14 mouse cellular contexts compared by ENCODE assay signal in the genomic region with DNA sequence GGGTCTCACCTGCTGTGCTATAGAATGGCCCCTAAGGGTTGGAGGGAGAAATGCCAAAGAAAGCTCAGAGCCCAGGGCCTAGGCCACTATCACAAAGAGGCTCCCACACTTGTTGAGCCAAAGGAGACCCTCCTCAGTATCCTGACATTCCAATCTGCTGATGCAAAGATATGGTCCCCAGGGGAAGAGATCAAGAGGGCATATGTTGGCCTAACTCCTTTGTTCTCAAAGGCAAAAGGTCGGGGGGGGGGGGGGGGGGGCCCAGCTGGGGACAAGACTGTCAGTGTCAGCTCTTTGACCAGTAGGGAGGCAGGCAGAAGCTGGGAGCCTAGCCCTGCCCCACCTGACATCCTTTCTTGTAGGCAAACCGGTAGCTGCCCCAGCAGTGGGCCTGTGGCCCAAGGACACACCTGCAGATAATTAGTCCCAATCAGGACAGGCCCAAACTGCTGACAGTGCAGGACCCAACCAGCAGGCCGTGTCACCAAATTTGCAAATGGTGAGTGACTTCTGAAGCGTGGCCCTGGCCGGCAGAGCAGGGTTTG.
A peak's percentile ranks its signal among the peaks of the same experiment; 100 is the strongest.
DNase-seq lines count a peak whose midpoint lies in the region; ATAC-seq lines count a peak whose summit lies in the region.
"Had no signal": no experiment of that assay in that cellular context is flagged by ENCODE, and none has a peak within 500 bp of the region (broad histone marks: within the 10 kb centered on the region; RNA-seq: fewer than 3 reads in every experiment).

No protein-coding gene starts in this region.

- H3K27ac ChIP-seq in neural tube, embryonic 15.5 days (replicated peaks) = no peak overlapping the region
- no peak overlapping the region for H3K27ac ChIP-seq in embryonic facial prominence, embryonic 11.5 days (replicated peaks; ENCODE audit: low read depth, low read length)
- H3K27ac ChIP-seq: embryonic facial prominence, embryonic 15.5 days; liver, embryonic 13.5 days had no signal

- H3K36me3 ChIP-seq in neural tube, embryonic 15.5 days = no peaks in the 10 kb centered on the region
- H3K36me3 ChIP-seq in embryonic facial prominence, embryonic 11.5 days (replicated peaks; ENCODE audit: control insufficient read depth, insufficient read depth, low read depth, low read length) = no peaks in the 10 kb centered on the region
- H3K36me3 ChIP-seq: embryonic facial prominence, embryonic 15.5 days; liver, embryonic 13.5 days had no signal

- H3K4me3 ChIP-seq in neural tube, embryonic 15.5 days (replicated peaks) = no peak overlapping the region
- no peak overlapping the region for H3K4me3 ChIP-seq in embryonic facial prominence, embryonic 11.5 days (ENCODE audit: low read depth, low read length)
- H3K4me3 ChIP-seq: embryonic facial prominence, embryonic 15.5 days; liver, embryonic 13.5 days had no signal

- no peak overlapping the region for H3K4me2 ChIP-seq in neural tube, embryonic 15.5 days
- no peak overlapping the region for H3K4me2 ChIP-seq in embryonic facial prominence, embryonic 11.5 days (ENCODE audit: low read depth, low read length)
- H3K4me2 ChIP-seq: embryonic facial prominence, embryonic 15.5 days; liver, embryonic 13.5 days had no signal

- no peaks in the 10 kb centered on the region for H3K9me3 ChIP-seq in neural tube, embryonic 15.5 days (replicated peaks)
- no peaks in the 10 kb centered on the region for H3K9me3 ChIP-seq in embryonic facial prominence, embryonic 11.5 days (replicated peaks; ENCODE audit: control insufficient read depth, low read length)
- H3K9me3 ChIP-seq: embryonic facial prominence, embryonic 15.5 days; liver, embryonic 13.5 days had no signal

- no peak for ATAC-seq in neural tube, embryonic 15.5 days (ENCODE audit: low FRiP score)
- ATAC-seq in embryonic facial prominence, embryonic 11.5 days (replicated peaks; ENCODE audit: insufficient number of reproducible peaks, low FRiP score, low TSS enrichment, low read depth) = no peak
- ATAC-seq in megakaryocyte, adult 5-6 weeks (ENCODE audit: poor library complexity, severe bottlenecking) = no peak
- ATAC-seq: intestine, embryonic 16.5 days had no signal

- WGBS in neural tube, embryonic 15.5 days = 12% methylated on average over 5 of the region's 5 CpGs
- WGBS in embryonic facial prominence, embryonic 11.5 days = 5% methylated on average over 4 of the region's 5 CpGs

- no peak overlapping the region for H3K9ac ChIP-seq in neural tube, embryonic 15.5 days (replicated peaks)
- no peak overlapping the region for H3K9ac ChIP-seq in embryonic facial prominence, embryonic 11.5 days (replicated peaks; ENCODE audit: low read length)
- H3K9ac ChIP-seq: embryonic facial prominence, embryonic 15.5 days; liver, embryonic 13.5 days had no signal

- H3K27me3 ChIP-seq in neural tube, embryonic 15.5 days (replicated peaks) = no peaks in the 10 kb centered on the region
- no peaks in the 10 kb centered on the region for H3K27me3 ChIP-seq in embryonic facial prominence, embryonic 11.5 days (ENCODE audit: control insufficient read depth, insufficient read depth, low read length)
- H3K27me3 ChIP-seq: embryonic facial prominence, embryonic 15.5 days; liver, embryonic 13.5 days had no signal

- H3K4me1 ChIP-seq in neural tube, embryonic 15.5 days = peaks cover 19% of the 10 kb centered on the region
- H3K4me1 ChIP-seq in embryonic facial prominence, embryonic 11.5 days (ENCODE audit: control insufficient read depth, insufficient read depth, low read length) = no peaks in the 10 kb centered on the region; the same call in 1 of the 2 replicates
- H3K4me1 ChIP-seq: liver, embryonic 13.5 days had no signal

- DNase-seq in neural tube, embryonic 10.5 days (ENCODE audit: extremely low spot score, low spot score) = peak; percentile 42
- DNase-seq in embryonic facial prominence, embryonic 11.5 days (ENCODE audit: low spot score) = peak; percentile 25
- peak; percentile 63 for DNase-seq in kidney, postnatal 14 days
- no peak for DNase-seq in thymus, postnatal 25 days
- no peak for DNase-seq in urinary bladder, postnatal 10 days (ENCODE audit: low spot score)
- DNase-seq: cerebellum, adult 9-11 months; heart, postnatal 14 days; liver, embryonic 13.5 days; right cerebral cortex, postnatal 25 days; thymus, postnatal 36 days had no signal

Comparison
In these comparisons a context has a peak if more than half of its experiments do, and no peak if none do; other contexts are left out.
1. DNase-seq: peak in neural tube, embryonic 10.5 days (single experiment), embryonic facial prominence, embryonic 11.5 days (single experiment) and kidney, postnatal 14 days (single experiment); none in thymus, postnatal 25 days (single experiment) and urinary bladder, postnatal 10 days (single experiment).